Mouse (Mus musculus) urinary bladder, adult 2 months (tissue): Measurements from ENCODE around the gene Unc45b. TPM values are rescaled to one million over a fixed set of nuclear protein-coding genes. Genes with fewer than 3 reads are reported as not detected.

ENCODE experiments used
- polyA plus RNA-seq: library from polyadenylated mRNA; depleted of rRNA; stranded (reverse); fragments of >200 nt; gene quantifications from 2 replicates; pipeline ENCODE4 v1.2.3, GENCODE M21; 2012; rRNA removed

Unc45b gene
- polyA plus RNA-seq, 1 experiment, result 4.4 TPM

Other genes starting within 250 kb of the Unc45b start
- gene Cct6b, start 146.2 kb upstream of the Unc45b start, polyA plus RNA-seq, result 0.50 and 0.62 TPM in 2 replicates
- gene Zfp830, start 146.2 kb upstream of the Unc45b start, polyA plus RNA-seq, result 17.6 and 19.3 TPM in 2 replicates
- 16.6 and 17.6 TPM in 2 replicates for gene Lig3, start 129.4 kb upstream of the Unc45b start, polyA plus RNA-seq
- gene Rffl, start 39.3 kb upstream of the Unc45b start, polyA plus RNA-seq, result 13.7 and 14.6 TPM in 2 replicates
- 18.0 and 18.6 TPM in 2 replicates for gene Rad51d, start 19.9 kb upstream of the Unc45b start, polyA plus RNA-seq
- 0.04 and 0.06 TPM in 2 replicates for gene Fndc8, start 18.4 kb upstream of the Unc45b start, polyA plus RNA-seq
- gene Nle1, start 2.1 kb upstream of the Unc45b start, polyA plus RNA-seq, result 26.2 and 33.7 TPM in 2 replicates
- 19.1 and 23.0 TPM in 2 replicates for gene Slfn5, start 40.8 kb downstream of the Unc45b start, polyA plus RNA-seq
- gene Slfn9, start 81.3 kb downstream of the Unc45b start, polyA plus RNA-seq, result 2.2 TPM in 2 replicates
- gene Slfn8, start 110.3 kb downstream of the Unc45b start, polyA plus RNA-seq, result 3.0 and 3.8 TPM in 2 replicates
- 13.5 and 13.8 TPM in 2 replicates for gene Slfn2, start 154.6 kb downstream of the Unc45b start, polyA plus RNA-seq
- 1.1 and 1.7 TPM in 2 replicates for gene Slfn1, start 206.3 kb downstream of the Unc45b start, polyA plus RNA-seq